Mouse (Mus musculus) olfactory bulb, adult 2 months (tissue): Measurements from ENCODE around the gene Pax7.

ENCODE experiments used
- CTCF ChIP-seq: fragments of 200-500 bp; IDR thresholded peaks from 2 replicates; pipeline ENCODE4 v1.5.1; 2012; ENCODE audit warnings: low read depth, mild to moderate bottlenecking, low read length, moderate library complexity; ENCODE audit not compliant: insufficient read depth
- POLR2A ChIP-seq: fragments of 200-500 bp; IDR thresholded peaks from 2 replicates; pipeline ENCODE4 v1.6.1; 2012; ENCODE audit warnings: mild to moderate bottlenecking, low read depth, low read length, moderate library complexity; ENCODE audit not compliant: insufficient read depth

GRCm38 (mm10) chr4:139724296-139724695 lies 109.0 kb downstream of the Pax7 start:
- TF ChIP-seq POLR2A (no peak), CTCF (no peak)
